Mouse (Mus musculus): ENCODE results near the gene Prkag1. TPM values are rescaled to one million over a fixed set of nuclear protein-coding genes. Genes with fewer than 3 reads are reported as not detected.

Prkag1 gene
- polyA plus RNA-seq, 1 experiment from 2014 or later, result 71.7 TPM

DNA sequence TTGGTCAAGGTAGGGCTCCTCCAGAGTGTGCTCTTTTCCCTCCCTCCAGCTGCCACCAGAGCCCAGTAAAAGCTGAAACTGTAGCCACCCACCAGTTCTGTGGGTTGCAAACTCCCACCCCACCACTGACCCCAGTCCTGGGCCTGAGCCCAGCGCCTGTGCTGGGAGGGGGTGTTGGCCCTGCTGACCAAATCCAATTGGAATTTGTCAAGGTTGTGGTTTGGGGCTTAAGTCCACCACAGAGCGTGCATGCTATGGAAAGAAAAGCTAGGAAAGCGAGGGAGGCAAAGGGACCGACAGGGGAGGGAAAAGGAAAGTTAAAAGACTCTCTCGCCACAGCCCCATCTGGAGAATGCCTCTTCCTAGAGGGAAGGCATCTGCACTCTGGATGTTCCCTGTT, 63.1 kb downstream of the Prkag1 start:
- H3K27me3 ChIP-seq (replicated peaks; ENCODE audit: control insufficient read depth, insufficient read depth, low read length), result peaks cover 26% of the 10 kb centered on the region
- H3K4me1 ChIP-seq (ENCODE audit: control insufficient read depth, insufficient read depth, low read length), result peaks cover 11% of the 10 kb centered on the region
- 29% methylated on average over 5 of the region's 5 CpGs for WGBS
- H3K4me3 ChIP-seq (ENCODE audit: low read depth, low read length), result no peak overlapping the region
- H3K9me3 ChIP-seq (ENCODE audit: control insufficient read depth, low read length), result no peaks in the 10 kb centered on the region
- H3K36me3 ChIP-seq (ENCODE audit: control insufficient read depth, insufficient read depth, low read length), result no peaks in the 10 kb centered on the region
- ATAC-seq (ENCODE audit: low read depth), result peak; percentile 58; the same call in 1 of the 2 replicates
- H3K9ac ChIP-seq (ENCODE audit: low read depth, low read length), result no peak overlapping the region
- no peak overlapping the region for H3K27ac ChIP-seq (replicated peaks; ENCODE audit: low read depth, low read length)
- DNase-seq (ENCODE audit: low spot score), result peak; percentile 74
- no peak overlapping the region for H3K4me2 ChIP-seq (ENCODE audit: low read depth, low read length)

DNA sequence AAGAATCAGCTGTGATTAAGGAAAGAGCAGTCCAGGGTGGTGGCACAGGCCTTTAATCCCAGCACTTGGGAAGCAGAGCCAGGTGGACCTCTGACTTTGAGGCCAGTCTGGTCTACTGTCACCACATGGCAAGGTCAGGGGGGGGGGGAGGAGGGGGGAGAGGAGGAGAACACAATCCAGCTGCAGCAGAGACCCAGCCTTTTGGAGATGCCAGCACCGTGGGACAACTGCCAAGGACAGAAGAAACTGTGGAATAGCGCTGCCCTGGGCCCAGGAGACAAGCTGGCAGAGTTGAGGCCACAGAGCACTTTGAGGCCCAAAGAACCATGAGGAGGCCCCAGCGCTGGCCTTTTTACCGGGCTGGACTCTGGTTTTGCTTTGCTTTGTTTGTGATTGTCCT, 65.4 kb downstream of the Prkag1 start:
- no peak for DNase-seq (ENCODE audit: low spot score)
- Histone ChIP-seq H3K27ac (replicated peaks; ENCODE audit: low read depth, low read length) (no peak overlapping the region), H3K27me3 (replicated peaks; ENCODE audit: control insufficient read depth, insufficient read depth, low read length) (peaks cover 3% of the 10 kb centered on the region; the same call in 1 of the 2 replicates), H3K4me2 (ENCODE audit: low read depth, low read length) (no peak overlapping the region), H3K9me3 (ENCODE audit: control insufficient read depth, low read length) (no peaks in the 10 kb centered on the region), H3K4me3 (ENCODE audit: low read depth, low read length) (no peak overlapping the region), H3K4me1 (ENCODE audit: control insufficient read depth, insufficient read depth, low read length) (peaks cover 12% of the 10 kb centered on the region), H3K36me3 (ENCODE audit: control insufficient read depth, insufficient read depth, low read length) (peaks cover 1% of the 10 kb centered on the region; the same call in 1 of the 2 replicates), H3K9ac (ENCODE audit: low read depth, low read length) (no peak overlapping the region)
- ATAC-seq (ENCODE audit: low read depth), result no peak
- 64% methylated on average over 4 of the region's 4 CpGs for WGBS

Other genes with a start within 250 kb of the Prkag1 start
- 14.9 and 18.8 TPM in 2 replicates for gene Adcy6, start 221.4 kb downstream of the Prkag1 start, polyA plus RNA-seq (2014; fragmentation: Nextera tagmentation; extraction: Ambion mirVana)
- 29.0 and 37.0 TPM in 2 replicates for gene Cacnb3, start 200.7 kb downstream of the Prkag1 start, polyA plus RNA-seq (2014; fragmentation: Nextera tagmentation; extraction: Ambion mirVana)
- 21.5 and 23.4 TPM in 2 replicates for gene Ddx23, start 168.6 kb downstream of the Prkag1 start, polyA plus RNA-seq (2014; fragmentation: Nextera tagmentation; extraction: Ambion mirVana)
- 0.42 TPM in 2 replicates for gene Rnd1, start 154.1 kb downstream of the Prkag1 start, polyA plus RNA-seq (2014; fragmentation: Nextera tagmentation; extraction: Ambion mirVana)
- gene Ccdc65, start 123.3 kb downstream of the Prkag1 start, polyA plus RNA-seq (2014; fragmentation: Nextera tagmentation; extraction: Ambion mirVana), result 1.7 and 3.9 TPM in 2 replicates
- 88.8 and 108 TPM in 2 replicates for gene Fkbp11, start 103.3 kb downstream of the Prkag1 start, polyA plus RNA-seq (2014; fragmentation: Nextera tagmentation; extraction: Ambion mirVana)
- 33.9 and 34.8 TPM in 2 replicates for gene Arf3, start 68.3 kb downstream of the Prkag1 start, polyA plus RNA-seq (2014; fragmentation: Nextera tagmentation; extraction: Ambion mirVana)
- 4.1 and 4.3 TPM in 2 replicates for gene Wnt10b, start 53.4 kb downstream of the Prkag1 start, polyA plus RNA-seq (2014; fragmentation: Nextera tagmentation; extraction: Ambion mirVana)
- gene Wnt1, start 41.7 kb downstream of the Prkag1 start, polyA plus RNA-seq (2014; fragmentation: Nextera tagmentation; extraction: Ambion mirVana), result 0.10 TPM in 1 of 2 replicates, not detected in the other
- 0.07 TPM in 1 of 2 replicates, not detected in the other for gene Ddn, start 22.0 kb downstream of the Prkag1 start, polyA plus RNA-seq (2014; fragmentation: Nextera tagmentation; extraction: Ambion mirVana)
- gene Kmt2d, start 39.7 kb upstream of the Prkag1 start, polyA plus RNA-seq (2014; fragmentation: Nextera tagmentation; extraction: Ambion mirVana), result 13.8 and 15.5 TPM in 2 replicates
- gene Rhebl1, start 63.0 kb upstream of the Prkag1 start, polyA plus RNA-seq (2014; fragmentation: Nextera tagmentation; extraction: Ambion mirVana), result 8.4 and 12.2 TPM in 2 replicates
- gene Dhh, start 67.0 kb upstream of the Prkag1 start, polyA plus RNA-seq (2014; fragmentation: Nextera tagmentation; extraction: Ambion mirVana), result 2.0 and 3.1 TPM in 2 replicates
- gene Lmbr1l, start 86.7 kb upstream of the Prkag1 start, polyA plus RNA-seq (2014; fragmentation: Nextera tagmentation; extraction: Ambion mirVana), result 3.9 and 4.3 TPM in 2 replicates
- gene Tuba1b, start 103.0 kb upstream of the Prkag1 start, polyA plus RNA-seq (2014; fragmentation: Nextera tagmentation; extraction: Ambion mirVana), result 1,523 and 1,643 TPM in 2 replicates
- not detected in 2 replicates for gene Gm49450, start 122.0 kb upstream of the Prkag1 start, polyA plus RNA-seq (2014; fragmentation: Nextera tagmentation; extraction: Ambion mirVana)
- 1,836 and 1,958 TPM in 2 replicates for gene Tuba1a, start 122.2 kb upstream of the Prkag1 start, polyA plus RNA-seq (2014; fragmentation: Nextera tagmentation; extraction: Ambion mirVana)
- gene Tuba1c, start 198.4 kb upstream of the Prkag1 start, polyA plus RNA-seq (2014; fragmentation: Nextera tagmentation; extraction: Ambion mirVana), result 133 and 149 TPM in 2 replicates
- 66.3 and 71.0 TPM in 2 replicates for gene Prph, start 223.7 kb upstream of the Prkag1 start, polyA plus RNA-seq (2014; fragmentation: Nextera tagmentation; extraction: Ambion mirVana)
- gene Troap, start 243.1 kb upstream of the Prkag1 start, polyA plus RNA-seq (2014; fragmentation: Nextera tagmentation; extraction: Ambion mirVana), result 15.3 and 24.4 TPM in 2 replicates

Data from embryonic facial prominence, embryonic 14.5 days (tissue).